Mouse (Mus musculus) embryo, embryonic 11.5 days (tissue): ENCODE results near the gene Fancc.
"Not testable (repeated sequence)": the region's sequence is repeated elsewhere in the genome, so short reads cannot be mapped to it uniquely, and the experiment has no call there.

ENCODE experiments used
- DNase-seq: peaks from one replicate; pipeline ENCODE4 v3.0.0-alpha.2; 2012; ENCODE audit warnings: low read depth, low spot score

Fancc gene

DNA sequence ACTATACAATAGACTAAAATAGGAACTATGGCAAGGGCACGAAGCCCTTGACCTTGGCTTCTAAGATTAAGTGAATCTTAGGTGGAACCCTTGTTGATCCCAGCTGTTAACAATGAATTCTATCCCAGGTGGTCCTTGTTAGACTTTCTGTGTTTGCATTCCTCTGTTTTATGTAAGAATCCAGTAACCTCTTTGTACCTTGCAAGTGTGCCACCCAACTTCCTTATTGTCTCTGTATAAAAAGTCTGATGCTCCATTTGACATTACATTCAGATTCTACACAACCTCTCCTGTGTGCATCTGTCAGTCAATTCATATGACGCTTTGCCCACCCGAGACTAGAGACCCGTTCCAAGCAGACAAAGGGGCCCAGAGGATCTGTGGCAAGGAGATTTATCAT is 143.8 kb downstream of the Fancc start:
- not testable (repeated sequence) for DNase-seq

DNA sequence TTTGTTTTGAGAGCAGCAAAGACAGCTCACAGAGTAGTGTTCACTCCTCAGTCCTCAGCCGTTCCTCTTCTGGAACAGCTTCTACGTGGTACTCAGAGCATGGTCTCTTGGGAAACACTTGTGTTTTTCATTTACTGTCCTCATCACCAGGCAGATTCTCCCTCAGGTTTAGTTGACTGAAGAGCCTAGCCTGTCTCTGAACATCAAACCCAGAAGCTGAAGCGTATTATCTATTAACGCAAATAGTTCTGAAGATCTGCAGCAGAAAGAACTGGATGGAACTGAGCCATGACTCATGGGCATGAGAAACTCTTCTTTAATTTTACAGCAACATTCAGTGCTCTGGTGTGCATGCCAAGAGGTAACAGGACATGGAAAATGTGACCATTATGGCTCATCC is 147.0 kb downstream of the Fancc start:
- DNase-seq, result no peak

DNA sequence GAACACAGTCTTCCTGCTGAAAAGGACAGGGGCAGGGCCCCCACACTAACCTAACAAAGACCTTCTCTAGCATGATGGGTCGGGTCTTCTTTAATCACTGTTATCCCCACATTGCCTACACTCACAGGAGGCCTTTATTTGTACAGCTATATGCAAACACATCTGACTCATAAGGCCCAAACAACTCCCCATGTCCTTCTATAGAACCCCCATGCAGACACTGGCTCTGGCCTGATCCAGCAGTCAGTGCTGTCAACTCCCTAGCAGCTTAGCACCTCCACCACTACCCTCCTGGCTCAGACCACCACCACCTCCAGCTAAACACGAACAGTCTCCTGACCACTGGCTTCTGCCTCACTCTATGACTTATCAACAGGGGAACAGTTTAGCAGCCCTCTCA is 149.4 kb downstream of the Fancc start:
- DNase-seq, result no peak

DNA sequence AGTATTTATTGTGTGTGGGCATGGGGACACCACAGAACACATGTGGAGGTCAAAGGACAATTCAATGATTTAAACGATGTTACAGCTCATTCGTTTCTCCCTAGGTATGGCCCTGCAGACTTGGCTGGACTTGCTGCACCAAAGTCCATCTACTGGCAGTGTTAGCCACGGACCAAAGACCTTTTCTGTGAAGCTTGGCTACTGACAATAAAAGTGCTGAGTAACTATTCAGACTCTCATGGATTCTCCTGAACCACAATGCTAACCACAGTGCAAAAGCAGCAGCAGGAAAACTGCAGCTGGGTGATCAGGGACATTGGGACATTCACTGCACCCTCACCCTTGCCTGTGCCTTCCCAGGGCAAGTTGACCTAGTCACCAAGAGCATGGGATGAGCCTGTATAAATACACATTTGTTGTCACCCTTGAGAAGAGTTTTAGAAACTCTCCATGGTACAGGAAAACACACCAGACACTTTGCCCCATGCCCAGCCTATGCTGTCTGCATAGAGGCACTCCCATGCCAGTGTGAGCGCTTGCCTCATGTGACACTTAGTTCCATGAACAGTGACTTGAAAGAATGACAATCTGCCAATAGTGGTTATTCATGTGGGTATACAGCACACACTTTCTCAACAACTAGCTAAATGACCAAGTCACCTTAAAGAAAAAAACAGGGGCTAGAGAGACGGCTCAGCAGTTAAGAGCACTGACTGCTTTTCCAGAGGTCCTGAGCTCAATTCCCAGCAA is 151.4 kb downstream of the Fancc start:
- DNase-seq, result no peak

DNA sequence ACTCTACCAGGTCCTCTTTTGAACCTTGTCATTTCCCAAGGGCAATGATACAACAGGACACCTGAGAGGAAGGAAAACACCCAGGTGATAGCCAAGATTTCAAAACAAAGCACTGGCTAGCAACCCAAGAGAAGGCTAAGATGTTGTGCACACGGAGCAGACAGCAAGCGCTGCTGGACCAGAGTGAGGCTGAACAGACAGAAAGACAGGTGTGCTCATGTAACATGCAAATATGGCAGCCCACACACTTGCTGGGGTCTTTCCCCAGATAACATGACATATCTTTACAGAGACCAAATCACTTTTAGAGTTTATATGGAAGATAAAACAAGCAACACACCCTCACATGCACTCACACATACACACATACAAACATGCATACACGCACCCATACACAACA is 152.6 kb downstream of the Fancc start:
- no peak for DNase-seq

DNA sequence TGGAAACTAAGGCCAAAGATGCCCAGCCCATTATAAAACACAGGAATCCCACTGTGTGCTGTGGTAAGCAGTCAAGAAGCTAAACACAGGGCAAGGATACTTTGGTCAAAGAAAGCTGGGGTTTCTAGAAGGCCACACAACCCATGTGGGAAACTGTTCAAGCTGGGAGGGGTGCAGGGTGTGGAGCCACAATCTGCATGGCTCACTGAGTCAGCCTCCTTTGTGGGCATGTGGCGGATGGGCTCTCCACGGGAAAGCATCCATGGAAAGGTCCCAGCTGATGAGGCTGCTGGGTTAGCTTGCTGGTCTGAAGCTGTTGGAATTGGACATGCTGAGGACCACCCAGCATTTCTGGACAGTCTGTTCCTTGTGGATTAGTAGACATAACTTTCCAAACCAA is 154.3 kb downstream of the Fancc start:
- DNase-seq, result no peak

DNA sequence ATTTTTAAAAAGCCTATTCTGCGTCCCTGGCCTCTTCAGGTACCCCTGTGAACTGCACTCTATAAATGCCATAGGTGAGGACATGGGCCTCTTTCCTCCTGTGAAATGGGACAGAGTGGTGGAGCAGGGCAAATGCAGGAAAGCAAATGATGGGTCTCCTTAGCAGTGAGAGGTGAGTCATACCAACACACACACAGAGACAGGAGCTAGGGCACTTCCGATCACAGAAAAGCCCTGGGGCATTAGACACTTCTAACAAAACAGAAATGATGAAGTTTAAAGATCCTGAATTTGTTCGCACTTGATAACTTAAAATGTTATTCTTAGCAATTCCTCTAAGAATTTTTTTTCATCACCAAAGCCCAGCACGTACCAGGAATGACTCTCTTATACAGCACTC is 157.1 kb downstream of the Fancc start:
- no peak for DNase-seq

DNA sequence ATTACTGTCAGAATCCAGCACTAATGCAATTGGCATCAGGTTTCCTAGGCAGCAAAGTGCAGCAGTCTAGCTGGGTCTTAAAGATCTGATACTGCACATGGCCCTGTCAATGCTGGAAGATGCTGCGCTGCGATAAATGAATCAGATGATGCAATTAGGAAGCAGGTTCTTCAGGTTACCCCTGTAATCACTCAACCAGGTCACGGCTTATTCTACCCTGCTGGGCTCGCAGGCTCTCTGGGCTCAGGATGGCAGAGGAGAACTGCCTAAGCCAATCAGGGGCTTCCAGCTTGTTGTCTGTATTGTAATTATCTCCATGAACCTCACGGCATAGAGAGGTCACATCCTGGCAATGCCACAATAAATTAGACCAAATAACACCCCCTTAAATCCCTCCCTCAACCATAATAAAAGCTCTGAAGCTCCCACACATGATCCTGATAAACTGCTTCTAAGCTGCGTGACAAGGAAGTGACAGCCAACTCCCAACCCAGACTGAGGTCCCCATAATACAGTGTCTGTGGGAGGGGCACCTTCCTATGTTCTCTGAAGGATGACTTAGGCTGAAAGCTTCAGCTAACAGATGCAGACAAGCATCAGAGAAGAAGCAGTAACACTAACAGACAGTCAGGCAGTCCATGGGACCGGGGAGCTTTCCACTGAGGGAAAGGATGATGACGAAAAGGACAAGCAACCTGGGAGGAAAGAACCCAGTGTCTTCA is 159.7 kb downstream of the Fancc start:
- DNase-seq, result no peak

DNA sequence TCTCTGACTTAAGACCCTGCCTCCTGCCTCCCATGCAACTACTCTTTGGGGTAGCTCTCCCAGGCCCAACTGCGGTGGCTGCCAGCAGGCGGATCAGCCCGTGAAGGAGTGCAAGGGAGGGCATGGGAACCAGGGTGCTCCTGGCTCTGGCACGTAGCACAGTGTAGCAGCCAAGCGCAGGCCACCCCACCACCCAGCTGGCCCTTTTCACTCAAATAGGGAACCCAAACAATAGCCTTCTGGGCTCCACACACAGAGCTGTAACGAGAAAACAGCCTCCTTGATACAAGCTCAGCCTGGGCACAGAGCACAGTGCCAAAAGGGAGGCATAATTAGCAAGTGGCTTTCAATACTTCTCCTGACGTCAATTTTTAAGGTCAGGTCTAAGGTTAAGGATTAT is 160.7 kb downstream of the Fancc start:
- no peak for DNase-seq

DNA sequence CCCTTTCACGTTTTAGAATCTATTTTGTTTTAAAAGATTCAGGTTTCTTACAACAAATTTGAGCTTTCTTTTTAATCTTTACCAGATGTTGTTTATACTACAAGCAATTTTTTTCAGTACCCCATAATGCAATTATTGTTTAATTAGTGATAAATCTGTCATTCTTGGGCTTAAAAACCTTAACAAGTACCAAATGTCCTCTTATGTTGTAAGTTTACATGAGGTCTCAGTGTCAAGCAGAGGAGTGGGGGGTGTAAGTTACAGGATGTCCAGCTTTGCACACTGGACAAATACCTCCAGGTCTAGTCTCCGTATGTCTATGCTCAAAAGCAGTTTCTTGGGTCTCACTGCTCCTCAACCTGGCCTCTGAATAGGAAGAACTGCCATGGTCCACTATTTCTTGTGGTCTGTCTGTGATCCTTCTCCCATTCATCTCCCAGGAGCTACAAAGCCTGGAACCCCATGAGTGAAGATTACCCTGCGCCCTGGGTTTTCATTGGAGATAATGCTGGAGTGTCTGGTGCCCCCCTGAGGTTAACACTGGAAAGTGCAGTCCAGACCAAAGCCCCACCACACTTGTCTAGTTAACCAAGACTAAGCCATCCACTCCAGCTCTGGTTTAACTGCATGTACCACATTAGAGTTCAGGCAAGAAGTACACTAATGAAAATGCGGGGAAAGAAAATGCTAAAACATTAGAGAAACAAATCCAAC is 161.5 kb downstream of the Fancc start:
- DNase-seq, result no peak

DNA sequence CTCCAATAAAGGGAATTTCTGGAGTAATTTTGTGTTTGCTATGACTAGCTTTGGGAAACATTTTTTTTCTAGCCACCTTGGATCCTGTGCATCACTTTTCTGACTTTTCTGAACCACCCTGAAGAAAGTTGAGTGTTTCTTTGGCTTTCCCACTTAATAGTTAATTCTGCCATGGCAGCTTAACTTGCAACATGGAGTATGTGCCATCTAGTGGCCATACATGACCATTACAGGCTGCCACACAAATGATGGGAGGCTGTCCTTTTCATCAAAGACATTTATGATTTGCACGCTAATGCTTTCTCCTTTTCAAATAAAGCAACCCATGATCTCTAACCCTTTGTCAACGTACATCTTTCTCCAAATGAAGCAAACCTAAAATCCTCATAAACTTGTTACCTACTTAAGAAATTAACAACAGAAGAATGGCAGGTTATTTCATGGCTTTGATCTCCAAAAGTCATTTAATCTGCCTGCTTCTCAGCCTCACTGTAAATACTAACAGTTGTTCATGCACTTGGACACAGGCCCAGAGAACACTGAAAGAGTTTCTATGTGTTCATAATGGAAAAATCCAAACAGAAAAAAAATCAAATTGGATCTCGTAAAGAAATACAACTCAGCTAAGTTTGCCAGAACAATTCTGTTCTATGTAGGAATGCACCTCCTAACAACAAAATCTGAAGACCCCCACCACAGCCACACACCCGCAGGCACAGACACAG is 164.3 kb downstream of the Fancc start:
- DNase-seq, result peak; percentile 48

DNA sequence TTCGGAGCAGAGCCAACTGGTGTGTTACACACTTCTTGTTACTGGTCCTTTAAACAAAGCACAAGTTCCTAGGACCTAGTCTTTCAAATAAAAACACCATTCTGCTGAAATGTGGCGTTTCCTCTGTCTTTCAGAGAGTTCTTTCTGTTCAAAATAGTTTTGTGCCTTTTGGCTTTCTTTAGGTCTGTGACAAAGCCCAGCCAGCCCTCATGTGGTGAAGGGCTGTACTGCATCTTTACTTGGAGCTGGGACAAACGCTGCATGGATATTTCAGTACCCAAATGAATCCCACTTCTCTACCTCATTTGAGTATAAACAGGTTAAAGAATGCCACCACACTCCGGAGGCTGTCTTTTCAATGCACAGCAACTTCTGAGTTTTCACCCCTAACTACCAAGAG is 165.7 kb downstream of the Fancc start:
- peak; percentile 62 for DNase-seq

DNA sequence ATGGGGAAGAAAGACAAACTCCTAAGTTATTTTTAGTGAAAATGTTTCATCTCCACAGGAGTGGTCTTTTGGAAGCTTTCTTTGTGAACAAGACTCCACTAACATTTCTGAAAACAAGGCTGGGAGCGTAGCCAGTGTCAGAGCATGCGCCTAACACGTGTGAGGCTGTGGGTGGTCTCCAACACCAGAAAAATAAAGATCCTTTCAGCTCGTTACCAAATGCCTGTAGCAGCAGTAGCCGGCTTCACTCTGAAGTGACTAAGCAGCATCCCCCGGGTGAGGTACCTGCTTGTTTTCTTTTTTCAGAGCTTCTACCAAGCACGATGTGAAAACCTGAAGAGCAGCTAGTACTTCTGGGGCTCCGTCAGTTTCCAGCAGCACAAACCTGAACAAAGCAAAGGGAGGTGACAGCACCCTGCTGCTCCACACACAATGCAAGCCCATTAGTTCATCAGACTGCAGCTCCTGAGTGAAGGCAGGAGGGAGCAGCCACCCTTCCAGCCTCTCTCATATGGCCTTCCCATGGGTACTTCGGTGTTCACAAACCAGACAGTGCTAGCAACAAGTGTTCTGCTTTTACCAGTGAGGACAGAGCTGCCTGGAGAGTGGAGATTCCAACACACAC is 166.7 kb downstream of the Fancc start:
- DNase-seq, result no peak

DNA sequence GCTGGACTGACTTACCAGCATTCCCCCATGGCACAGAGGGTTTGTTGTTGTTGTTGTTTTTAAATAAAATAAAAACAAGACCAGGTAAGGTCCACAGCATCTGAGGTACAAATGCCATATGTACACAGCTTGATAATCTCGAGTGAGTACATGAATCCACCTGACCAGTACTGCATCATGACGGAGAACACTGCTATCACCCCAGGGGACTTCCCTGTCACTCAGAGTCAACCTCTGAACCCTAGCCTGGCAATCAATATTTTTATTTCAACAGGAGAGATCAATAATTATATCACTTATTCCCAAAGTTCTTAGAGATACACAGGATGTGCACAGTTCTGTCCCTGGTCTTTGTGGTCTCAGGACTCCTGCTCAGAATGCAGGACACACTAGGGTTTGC is 171.1 kb downstream of the Fancc start:
- DNase-seq, result no peak

DNA sequence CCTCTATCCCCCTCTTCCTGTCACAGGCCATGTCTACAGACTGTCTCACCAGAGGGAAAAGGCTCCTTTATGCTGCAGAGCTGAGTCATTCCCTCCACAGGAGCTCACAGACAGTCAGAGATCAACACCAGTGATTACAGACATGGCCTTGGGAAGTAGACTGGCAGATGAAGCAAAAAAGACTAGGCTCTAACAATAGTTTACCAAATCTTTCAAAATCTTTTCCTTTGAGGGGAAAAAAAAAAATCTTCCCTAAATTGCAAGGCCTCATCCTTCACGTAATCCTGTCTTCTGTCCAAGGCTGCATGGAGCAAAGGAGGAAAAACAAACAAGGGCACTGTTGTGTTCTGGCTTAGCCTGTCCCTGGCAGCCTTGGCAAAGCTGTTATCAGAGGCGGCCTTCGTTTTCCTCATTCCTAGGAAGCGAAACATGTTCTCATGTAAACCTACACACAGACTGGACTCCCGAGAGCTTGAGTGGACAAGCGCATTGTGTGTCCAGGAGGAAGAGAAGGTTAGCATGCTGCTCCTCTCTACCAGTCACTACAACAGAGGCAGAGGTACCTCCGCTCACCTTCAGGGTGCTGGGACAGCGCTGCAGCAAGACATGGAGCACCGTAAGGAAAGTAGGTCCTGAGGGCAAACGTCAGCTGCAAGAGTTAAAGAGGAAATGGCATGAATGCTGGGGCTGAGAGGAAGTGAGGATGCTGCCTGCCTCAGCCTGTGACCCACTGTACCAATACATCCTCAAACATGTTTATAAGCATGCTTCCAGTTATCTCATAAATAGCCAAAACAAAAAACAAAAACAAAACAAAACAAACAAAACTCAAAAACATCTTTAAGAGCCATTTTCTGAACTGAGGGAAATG is 171.9 kb downstream of the Fancc start:
- DNase-seq, result no peak

DNA sequence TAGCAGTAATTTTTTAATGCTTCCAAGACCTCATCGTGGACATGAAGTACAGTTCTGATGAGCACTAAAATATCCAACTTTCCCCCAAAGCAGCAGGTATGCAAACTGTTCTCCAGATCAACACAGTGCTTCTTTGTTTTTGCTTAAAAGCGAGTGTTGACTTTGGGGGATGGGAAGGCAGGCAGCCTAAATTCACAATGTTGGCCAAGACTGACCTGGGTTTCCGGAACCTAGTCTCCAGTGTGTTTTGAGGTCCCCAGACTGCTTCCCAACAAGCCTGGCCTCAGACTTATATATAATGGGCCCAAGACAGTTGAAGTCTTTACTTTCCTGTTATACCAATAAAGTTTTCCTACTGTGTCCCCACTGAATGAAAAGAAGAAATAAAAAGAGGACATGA is 172.8 kb downstream of the Fancc start:
- DNase-seq, result no peak

DNA sequence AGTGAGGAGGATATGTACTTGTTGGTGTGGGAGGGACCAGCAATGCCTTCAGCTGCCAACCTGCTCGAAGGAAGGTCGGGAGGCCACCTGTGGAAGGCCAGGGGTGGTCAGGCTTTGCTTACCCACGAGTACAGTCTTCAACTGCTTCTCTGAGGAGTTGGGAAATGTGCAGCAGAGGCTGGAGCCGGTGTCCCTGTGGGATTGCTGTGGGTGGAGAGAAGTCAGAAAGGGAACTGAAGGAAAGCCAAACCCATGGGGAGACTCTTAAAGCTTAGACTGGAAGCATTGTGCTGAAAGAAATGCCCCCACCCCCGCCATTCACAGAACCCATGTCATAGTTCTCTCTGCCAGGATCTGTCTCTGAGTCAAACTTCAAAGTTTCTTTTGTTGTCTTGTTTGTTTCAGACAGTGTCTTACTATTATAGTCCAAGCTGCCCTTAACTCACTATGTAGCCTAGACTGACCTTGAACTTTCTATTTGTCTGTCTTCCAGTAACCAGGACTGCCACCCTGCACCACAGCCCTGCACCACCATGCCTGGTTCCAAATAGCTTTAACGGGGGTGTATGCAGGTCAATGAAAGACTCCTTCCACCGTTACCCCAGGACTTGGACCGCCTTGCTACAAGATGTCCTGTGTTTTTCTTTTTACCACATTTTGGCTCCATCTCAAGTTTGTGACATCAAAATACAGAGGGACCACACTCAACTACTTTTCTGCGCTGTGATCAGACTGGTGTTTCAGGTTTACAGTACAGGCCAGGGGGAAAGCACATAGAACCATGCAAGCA is 173.6 kb downstream of the Fancc start:
- no peak for DNase-seq

DNA sequence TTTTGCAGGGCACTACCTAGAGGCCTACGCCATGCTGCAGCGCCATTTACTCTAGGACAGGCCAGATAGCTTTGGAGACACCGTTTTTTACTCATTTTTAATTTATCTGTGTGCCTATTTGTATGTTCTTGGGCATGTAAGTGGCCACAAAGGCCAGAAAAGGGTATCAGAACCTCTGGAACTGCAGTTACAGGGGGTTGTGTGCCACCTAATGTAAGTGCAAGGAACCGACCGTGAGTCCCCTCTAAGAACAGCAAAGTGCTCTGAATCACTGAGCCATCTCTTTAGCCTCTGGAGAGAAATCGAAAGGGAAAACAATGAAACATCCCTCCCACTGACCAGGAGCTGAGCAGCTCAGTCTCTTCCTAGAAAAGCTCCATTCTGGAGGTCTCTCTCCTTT is 174.3 kb downstream of the Fancc start:
- DNase-seq, result no peak

DNA sequence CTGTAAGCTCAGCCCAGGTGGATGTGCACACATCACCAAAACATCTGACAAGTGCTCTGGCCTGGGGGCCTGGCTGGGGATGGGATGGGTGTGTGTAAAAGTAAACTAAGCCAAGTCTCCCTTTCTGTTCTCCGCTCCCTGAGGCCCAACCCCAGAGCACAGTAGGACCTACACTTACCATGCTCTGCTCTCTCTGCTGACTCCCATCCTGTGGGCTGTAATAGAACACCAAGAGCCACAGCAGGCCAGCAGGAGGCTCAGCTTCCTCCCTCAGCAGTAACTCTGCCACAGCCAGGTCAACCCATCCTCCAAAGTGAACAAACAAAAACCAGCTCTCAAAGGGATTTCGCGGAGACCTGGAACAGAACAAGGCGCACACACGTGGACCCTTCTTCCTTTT is 175.4 kb downstream of the Fancc start:
- DNase-seq, result no peak

DNA sequence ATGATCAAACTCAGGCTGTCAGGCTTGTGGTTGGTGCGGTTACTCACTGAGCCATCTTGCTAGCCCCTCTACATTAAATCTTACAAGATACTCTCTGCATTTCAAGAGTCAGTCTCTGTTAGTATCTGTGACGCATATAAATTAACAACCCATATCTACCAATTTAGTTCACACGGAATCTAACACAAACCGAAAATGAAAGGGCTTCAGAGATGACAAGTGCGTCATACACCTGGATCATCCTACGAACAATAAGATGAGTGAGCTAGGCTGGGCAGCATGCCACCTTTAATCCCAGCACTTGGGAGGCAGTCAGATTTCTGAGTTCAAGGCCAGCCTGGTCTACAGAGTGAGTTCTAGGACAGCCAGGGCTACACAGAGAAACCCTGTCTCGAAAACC is 177.3 kb downstream of the Fancc start:
- no peak for DNase-seq
